Mouse (Mus musculus): ENCODE measurements around the gene Il1rapl2.

- TF ChIP-seq CTCF (IDR thresholded peaks at IDR 0.05; ENCODE audit: borderline replicate concordance, insufficient read depth, low read depth, low read length) (no peak), POLR2A (IDR thresholded peaks at IDR 0.05; ENCODE audit: borderline replicate concordance, insufficient read depth, low read length) (no peak)
These were observed 185.1 kb downstream of the Il1rapl2 start for GRCm38 (mm10) chrX:137755537-137755936.
